Mouse (Mus musculus): Measurements from ENCODE around the gene Thtpa.

DNA sequence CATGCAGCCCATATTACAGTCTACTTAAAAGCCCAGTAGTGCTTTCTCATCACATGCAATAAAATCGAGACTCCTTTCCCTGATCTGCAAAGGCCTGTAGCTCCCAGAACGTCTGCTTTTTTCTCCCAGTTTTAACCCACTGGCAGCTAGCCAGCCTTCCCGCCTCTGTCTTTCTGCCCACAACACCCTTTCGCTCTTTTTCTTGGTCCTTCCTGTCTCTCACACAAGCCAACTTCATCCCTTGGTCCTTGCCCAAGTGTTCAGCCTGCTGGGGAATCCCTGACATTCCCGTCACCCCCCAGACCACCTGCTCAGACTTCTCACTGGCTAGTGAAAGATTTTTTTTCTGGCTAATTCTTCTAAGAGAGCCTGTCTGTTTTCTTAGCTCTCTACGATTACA, 18.4 kb upstream of the Thtpa start:
- TF ChIP-seq CTCF (IDR thresholded peaks at IDR 0.05; ENCODE audit: low read depth) (no peak), EP300 (optimal IDR thresholded peaks at IDR 0.05) (no peak)

Data from stomach, postnatal 0 days (tissue).